Mouse (Mus musculus) cerebellum, adult 8-10 months (tissue): ENCODE results near the gene 4930502E18Rik.
"Not testable (repeated sequence)": the region's sequence is repeated elsewhere in the genome, so short reads cannot be mapped to it uniquely, and the experiment has no call there.

Experiments used
- DNase-seq: peaks from one replicate; pipeline ENCODE4 v3.0.0; 2022

4930502E18Rik gene

GRCm38 (mm10) chrX:53724596-53724995 lies at the start of gene 4930502E18Rik:
Gene 4930502E18Rik, plus strand, starts transcription at chrX:53724826.
- no peak for DNase-seq

GRCm38 (mm10) chrX:53676943-53677342 lies 47.7 kb upstream of the 4930502E18Rik start:
- peak; percentile 64 for DNase-seq

GRCm38 (mm10) chrX:53682650-53683049 lies 42.0 kb upstream of the 4930502E18Rik start:
- DNase-seq: not testable (repeated sequence)

- DNase-seq: not testable (repeated sequence)
These were observed 40.0 kb upstream of the 4930502E18Rik start for GRCm38 (mm10) chrX:53684676-53685075.

GRCm38 (mm10) chrX:53692065-53692464 lies 32.6 kb upstream of the 4930502E18Rik start:
- DNase-seq: no peak

GRCm38 (mm10) chrX:53693141-53693540 lies 31.5 kb upstream of the 4930502E18Rik start:
- no peak for DNase-seq

GRCm38 (mm10) chrX:53694008-53694777 lies 30.4 kb upstream of the 4930502E18Rik start:
- no peak for DNase-seq

GRCm38 (mm10) chrX:53699225-53699624 lies 25.4 kb upstream of the 4930502E18Rik start:
- DNase-seq: no peak

GRCm38 (mm10) chrX:53702673-53703072 lies 22.0 kb upstream of the 4930502E18Rik start:
- DNase-seq: no peak

- no peak for DNase-seq
These were observed 8.7 kb upstream of the 4930502E18Rik start for GRCm38 (mm10) chrX:53715942-53716322.

- peak; percentile 45 for DNase-seq
These were observed 8.1 kb upstream of the 4930502E18Rik start for GRCm38 (mm10) chrX:53716323-53717182.

GRCm38 (mm10) chrX:53728967-53729366 lies 4.3 kb downstream of the 4930502E18Rik start:
- no peak for DNase-seq

GRCm38 (mm10) chrX:53752851-53753250 lies 28.2 kb downstream of the 4930502E18Rik start:
- no peak for DNase-seq

- no peak for DNase-seq
These were observed 33.1 kb downstream of the 4930502E18Rik start, which contains the start of gene 1700013H16Rik for GRCm38 (mm10) chrX:53757736-53758135. Gene 1700013H16Rik, minus strand, starts transcription at chrX:53757831.

GRCm38 (mm10) chrX:53776276-53776675 lies 51.6 kb downstream of the 4930502E18Rik start, which contains the start of gene Zfp36l3:
Gene Zfp36l3, minus strand, starts transcription at chrX:53776394.
- no peak for DNase-seq
